Mouse (Mus musculus) lung, adult 2 months (tissue): ENCODE measurements around the gene Abcb4.

Experiments
- CTCF ChIP-seq: fragments of 200-500 bp; IDR thresholded peaks from 2 replicates; pipeline ENCODE4 v1.5.1; 2011; ENCODE audit warnings: mild to moderate bottlenecking, low read length, control low read depth; ENCODE audit not compliant: insufficient read depth
- POLR2A ChIP-seq: fragments of 200-500 bp; IDR thresholded peaks from 2 replicates; pipeline ENCODE4 v1.6.1; 2011; ENCODE audit warnings: low read depth, mild to moderate bottlenecking, control low read depth, low read length, borderline replicate concordance; ENCODE audit errors: extremely low read depth

DNA sequence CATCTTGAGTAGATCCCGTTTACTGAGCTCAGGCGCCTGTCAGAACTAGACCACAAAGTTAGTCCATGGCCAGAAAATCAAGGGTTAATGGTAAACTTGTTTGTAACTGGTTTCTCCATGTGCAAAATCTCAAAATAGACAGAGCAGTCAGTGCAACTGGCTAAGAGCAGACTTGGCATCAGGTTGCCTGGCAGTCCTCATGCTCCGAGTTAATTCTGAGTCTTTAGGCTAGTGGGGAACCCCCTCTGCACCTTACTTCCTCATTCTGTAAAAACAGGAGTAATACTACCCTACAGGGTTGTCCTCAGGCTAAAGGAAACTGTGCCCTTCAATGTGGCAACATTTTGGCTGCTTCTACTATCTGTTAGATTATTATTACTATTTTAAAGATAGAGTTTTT is 50.3 kb downstream of the Abcb4 start:
- no peak for TF ChIP-seq POLR2A
- no peak for TF ChIP-seq CTCF
